8 mouse cellular contexts compared by ENCODE assay signal in genomic region chr19:4477345-4478189, GRCm38 (mm10). TPM values are rescaled to one million over a fixed set of nuclear protein-coding genes. Genes with fewer than 3 reads are reported as not detected.
A peak's percentile ranks its signal among the peaks of the same experiment; 100 is the strongest.
DNase-seq lines count a peak whose midpoint lies in the region; ATAC-seq lines count a peak whose summit lies in the region.

Gene Syt12, minus strand, starts transcription at chr19:4477447.

- H3K4me2 ChIP-seq in intestine, embryonic 16.5 days (ENCODE audit: low read depth, low read length) = peak within 1 kb of the TSS; percentile 98
- H3K4me2 ChIP-seq in neural tube, embryonic 12.5 days (replicated peaks) = peak within 1 kb of the TSS; percentile 94

- no peaks in the 10 kb centered on the region for H3K36me3 ChIP-seq in intestine, embryonic 16.5 days (ENCODE audit: control insufficient read depth, insufficient read depth, low read length)
- no peaks in the 10 kb centered on the region for H3K36me3 ChIP-seq in neural tube, embryonic 12.5 days

- no peaks in the 10 kb centered on the region for H3K9me3 ChIP-seq in intestine, embryonic 16.5 days (ENCODE audit: control insufficient read depth, low read length)
- no peaks in the 10 kb centered on the region for H3K9me3 ChIP-seq in neural tube, embryonic 12.5 days

- H3K4me1 ChIP-seq in intestine, embryonic 16.5 days (ENCODE audit: control insufficient read depth, insufficient read depth, low read length) = peaks cover 11% of the 10 kb centered on the region
- H3K4me1 ChIP-seq in neural tube, embryonic 12.5 days = peaks cover 8% of the 10 kb centered on the region; the same call in 1 of the 2 replicates

- DNase-seq in ovary, postnatal 36 days (ENCODE audit: low spot score) = peak; percentile 51
- DNase-seq in ovary, postnatal 14 days (ENCODE audit: low spot score) = no peak
- peak; percentile 85 to 89 for DNase-seq in cerebellum, adult 18-20 months
- peak; percentile 25 for DNase-seq in gastrocnemius, postnatal 14 days
- peak; percentile 34 for DNase-seq in liver
- DNase-seq in thymus, postnatal 36 days = no peak

- ATAC-seq in intestine, embryonic 16.5 days = peak; percentile 87
- ATAC-seq in neural tube, embryonic 12.5 days (ENCODE audit: low FRiP score, low read depth) = no peak; the same call in 1 of the 2 replicates

- H3K4me3 ChIP-seq in intestine, embryonic 16.5 days (ENCODE audit: low read length) = peak within 1 kb of the TSS; percentile 56
- peak within 1 kb of the TSS; percentile 46 for H3K4me3 ChIP-seq in neural tube, embryonic 12.5 days

- WGBS in intestine, embryonic 16.5 days = 19% methylated on average over 20 of the region's 21 CpGs
- WGBS in neural tube, embryonic 12.5 days = 35% methylated on average over 21 of the region's 21 CpGs

- intact Hi-C loops in gastrocnemius, postnatal 14 days (cut with DNase I; ENCODE audit: low total_unique reads) = no loop called here

- no peak within 1 kb of the TSS for H3K27ac ChIP-seq in intestine, embryonic 16.5 days (ENCODE audit: low read length)
- H3K27ac ChIP-seq in neural tube, embryonic 12.5 days = no peak within 1 kb of the TSS

- H3K9ac ChIP-seq in intestine, embryonic 16.5 days (ENCODE audit: low read depth, low read length) = peak within 1 kb of the TSS; percentile 66
- H3K9ac ChIP-seq in neural tube, embryonic 12.5 days = peak within 1 kb of the TSS; percentile 61

- H3K27me3 ChIP-seq in intestine, embryonic 16.5 days (replicated peaks; ENCODE audit: control insufficient read depth, insufficient read depth, low read length) = peaks cover 26% of the 10 kb centered on the region
- peaks cover 43% of the 10 kb centered on the region for H3K27me3 ChIP-seq in neural tube, embryonic 12.5 days (replicated peaks)

RNA-seq across cellular contexts. Expression of gene Syt12, which starts in this region (rescaled TPM):
- total RNA-seq in gastrocnemius, postnatal 14 days (2021) = 1 to 10 TPM; 2.1 to 5.4 TPM
- polyA plus RNA-seq in intestine, embryonic 16.5 days (2015; fragmentation: Nextera tagmentation; extraction: Ambion mirVana) = 0.34 and 0.36 TPM in 2 replicates
- 1.7 and 1.9 TPM in 2 replicates for polyA plus RNA-seq in neural tube, embryonic 12.5 days (2016; fragmentation: Nextera tagmentation; extraction: Ambion mirVana)

Comparison
In these comparisons a context has a peak if more than half of its experiments do, and no peak if none do; other contexts are left out.
1. DNase-seq: peak in ovary, postnatal 36 days (single experiment), cerebellum, adult 18-20 months (2 of 2), gastrocnemius, postnatal 14 days (single experiment) and liver (single experiment); none in ovary, postnatal 14 days (single experiment) and thymus, postnatal 36 days (0 of 2).
2. Peak in ATAC-seq, H3K4me3 ChIP-seq, H3K9ac ChIP-seq and H3K4me2 ChIP-seq in intestine, embryonic 16.5 days; RNA of the gene not detected or under 1 TPM.